Mouse (Mus musculus): Measurements from ENCODE around the gene Cbarp. TPM values are rescaled to one million over a fixed set of nuclear protein-coding genes. Genes with fewer than 3 reads are reported as not detected.

Gene Cbarp
- total and polyA plus RNA-seq, 3 experiments: 0.19 to 2.4 (median 2.3) TPM

DNA sequence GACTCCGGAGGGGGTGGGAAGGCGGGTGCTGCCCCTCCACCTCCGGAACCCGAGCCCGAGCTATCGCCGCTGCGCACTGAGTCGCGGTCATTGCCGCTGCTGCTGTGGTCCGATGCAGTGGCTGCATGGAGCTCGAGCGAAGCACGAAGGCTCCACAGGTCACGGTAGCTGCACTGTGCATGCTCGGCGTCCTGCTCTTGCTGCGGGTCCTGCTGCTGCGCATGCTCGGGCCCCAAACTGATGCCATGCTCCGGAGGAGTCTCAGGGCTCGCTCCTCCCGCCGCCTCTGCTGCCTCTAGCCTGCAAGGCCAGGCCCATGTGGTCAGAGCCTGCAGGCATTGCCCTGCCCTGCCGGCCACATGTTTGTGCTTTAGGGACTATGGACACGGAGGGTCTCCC is 8.7 kb downstream of the Cbarp start:
- H3K4me3 ChIP-seq (replicated peaks in 1 of 3; ENCODE audit: low read depth in 2 of 3, low read length in 2 of 3, poor library complexity in 1 of 3): no peak overlapping the region
- no peak overlapping the region for H3K4me2 ChIP-seq (ENCODE audit: insufficient read depth, low read depth, poor library complexity, severe bottlenecking)

DNA sequence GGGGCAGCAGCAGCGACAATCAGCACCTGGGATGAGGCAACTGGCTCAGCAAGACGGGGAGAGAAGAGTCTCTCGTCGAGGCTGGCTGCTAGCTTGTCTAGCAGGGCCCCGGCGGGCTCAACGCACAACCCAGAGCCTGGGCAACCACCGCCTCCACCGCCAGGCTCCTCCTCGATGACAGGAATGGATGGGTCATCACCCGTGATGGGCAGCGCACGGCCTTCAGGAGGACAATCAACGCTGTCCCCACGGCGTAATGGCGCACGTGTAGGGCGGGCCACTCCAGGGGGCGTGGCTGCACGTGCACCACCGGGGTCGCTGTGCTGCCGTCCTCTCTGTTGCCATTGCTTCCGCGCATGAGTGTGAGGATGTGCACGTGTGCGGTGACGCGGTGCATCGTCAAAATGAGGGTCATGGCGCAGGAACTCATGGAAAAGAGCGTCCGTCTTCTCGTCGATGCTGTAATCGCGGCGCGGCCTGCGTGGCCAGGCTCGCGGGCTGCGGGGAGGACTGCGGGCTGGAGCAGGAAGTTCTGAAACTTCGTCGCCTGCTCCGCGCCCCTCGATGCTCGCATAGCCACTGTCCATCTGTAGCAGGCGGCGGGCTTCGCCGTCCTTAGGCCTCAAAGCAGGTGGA is 9.2 kb downstream of the Cbarp start:
- Histone ChIP-seq H3K4me1 (ENCODE audit: control insufficient read depth in 1 of 2, insufficient read depth in 2 of 2) (peaks cover 6 to 9% of the 10 kb centered on the region in 2 experiments; a peak in 3 of 4 replicates), H3K27me3 (replicated peaks) (no peaks in the 10 kb centered on the region), H3K9me3 (replicated peaks; ENCODE audit: low read length) (no peaks in the 10 kb centered on the region), H3K4me2 (ENCODE audit: insufficient read depth, low read depth, poor library complexity, severe bottlenecking) (no peak overlapping the region), H3K9ac (ENCODE audit: insufficient read depth, low read depth) (no peak overlapping the region), H3K27ac (ENCODE audit: insufficient read depth, low read depth) (no peak overlapping the region), H3K79me2 (replicated peaks; ENCODE audit: control insufficient read depth, extremely low read depth, insufficient read depth, poor library complexity, severe bottlenecking) (no peaks in the 10 kb centered on the region), H3K36me3 (replicated peaks in 1 of 2; ENCODE audit: control insufficient read depth in 1 of 2, insufficient read depth in 1 of 2, low read length in 1 of 2) (peaks cover 63 to 77% of the 10 kb centered on the region in 2 experiments), H3K4me3 (replicated peaks in 1 of 3; ENCODE audit: low read depth in 2 of 3, low read length in 2 of 3, poor library complexity in 1 of 3) (peak overlapping the region in 1 of 3 experiments; percentile 0)
- DNase-seq (ENCODE audit: extremely low read depth): no peak
- dilution Hi-C loops (cut with MboI; ENCODE audit: extremely low pct_ligation_motif_present, extremely low pct_unique_long_range_greater_than_20kb, low sequenced_read_pairs) (no loop called here), in situ Hi-C loops (cut with MboI; ENCODE audit: low pct_ligation_motif_present, low pct_unique_long_range_greater_than_20kb, low sequenced_read_pairs) (no loop called here)
- no peak for TF ChIP-seq USF2 (conservative IDR thresholded peaks at IDR 0.05; ENCODE audit: low read depth, low read length)
- TF ChIP-seq ZMIZ1 (IDR thresholded peaks at IDR 0.05; ENCODE audit: low read depth, low read length): no peak
- no peak for TF ChIP-seq GABPA (IDR thresholded peaks at IDR 0.05; ENCODE audit: insufficient replicate concordance, low read depth, low read length)
- no peak for TF ChIP-seq RAD21 (IDR thresholded peaks at IDR 0.05; ENCODE audit: low read depth, low read length)
- TF ChIP-seq RCOR1 (conservative IDR thresholded peaks at IDR 0.05; ENCODE audit: low read depth, low read length): no peak
- TF ChIP-seq E2F4 (IDR thresholded peaks at IDR 0.05; ENCODE audit: insufficient replicate concordance, low read depth, low read length): no peak
- TF ChIP-seq USF1 (IDR thresholded peaks at IDR 0.05; ENCODE audit: low read depth, low read length): no peak
- TF ChIP-seq CTCF (conservative IDR thresholded peaks at IDR 0.05 in 1 of 2, IDR thresholded peaks at IDR 0.05 in 1 of 2; ENCODE audit: low read depth in 2 of 2, low read length in 2 of 2): no peak
- TF ChIP-seq BHLHE40 (IDR thresholded peaks at IDR 0.05; ENCODE audit: low read depth, low read length): no peak
- TF ChIP-seq MAX (IDR thresholded peaks at IDR 0.05; ENCODE audit: low read length): no peak
- no peak for TF ChIP-seq JUND (conservative IDR thresholded peaks at IDR 0.05; ENCODE audit: low read depth, low read length)
- TF ChIP-seq POLR2AphosphoS2 (IDR thresholded peaks at IDR 0.05; ENCODE audit: low read depth, low read length): no peak
- no peak for TF ChIP-seq SIN3A (IDR thresholded peaks at IDR 0.05; ENCODE audit: low read length)
- TF ChIP-seq IRF4 (IDR thresholded peaks at IDR 0.05; ENCODE audit: low read depth, low read length): no peak
- TF ChIP-seq PAX5 (IDR thresholded peaks at IDR 0.05; ENCODE audit: low read length): no peak
- TF ChIP-seq ZNF384 (IDR thresholded peaks at IDR 0.05; ENCODE audit: low read depth, low read length): no peak

More for the DNA sequence above, 8.7 kb downstream of the Cbarp start:
- in situ Hi-C loops (cut with MboI; ENCODE audit: low pct_ligation_motif_present, low pct_unique_long_range_greater_than_20kb, low sequenced_read_pairs) (no loop called here), dilution Hi-C loops (cut with MboI; ENCODE audit: extremely low pct_ligation_motif_present, extremely low pct_unique_long_range_greater_than_20kb, low sequenced_read_pairs) (no loop called here)
- Histone ChIP-seq H3K27ac (ENCODE audit: insufficient read depth, low read depth) (no peak overlapping the region), H3K36me3 (replicated peaks in 1 of 2; ENCODE audit: control insufficient read depth in 1 of 2, insufficient read depth in 1 of 2, low read length in 1 of 2) (peaks cover 59 to 72% of the 10 kb centered on the region in 2 experiments), H3K9ac (ENCODE audit: insufficient read depth, low read depth) (no peak overlapping the region), H3K27me3 (replicated peaks) (no peaks in the 10 kb centered on the region), H3K4me1 (ENCODE audit: control insufficient read depth in 1 of 2, insufficient read depth in 2 of 2) (peaks cover 6 to 9% of the 10 kb centered on the region in 2 experiments), H3K9me3 (replicated peaks; ENCODE audit: low read length) (no peaks in the 10 kb centered on the region), H3K79me2 (replicated peaks; ENCODE audit: control insufficient read depth, extremely low read depth, insufficient read depth, poor library complexity, severe bottlenecking) (no peaks in the 10 kb centered on the region)
- TF ChIP-seq E2F4 (IDR thresholded peaks at IDR 0.05; ENCODE audit: insufficient replicate concordance, low read depth, low read length) (no peak), SMC3 (IDR thresholded peaks at IDR 0.05; ENCODE audit: low read depth, low read length) (no peak), SIN3A (IDR thresholded peaks at IDR 0.05; ENCODE audit: low read length) (no peak), PAX5 (IDR thresholded peaks at IDR 0.05; ENCODE audit: low read length) (no peak), MAZ (IDR thresholded peaks at IDR 0.05; ENCODE audit: low read depth, low read length) (no peak), POLR2A (IDR thresholded peaks at IDR 0.05; ENCODE audit: low read depth, low read length) (no peak), ZKSCAN1 (IDR thresholded peaks at IDR 0.05; ENCODE audit: borderline replicate concordance, low read depth, low read length) (no peak), CHD2 (IDR thresholded peaks at IDR 0.05; ENCODE audit: low read length) (no peak), POLR2AphosphoS2 (IDR thresholded peaks at IDR 0.05; ENCODE audit: low read depth, low read length) (no peak), GABPA (IDR thresholded peaks at IDR 0.05; ENCODE audit: insufficient replicate concordance, low read depth, low read length) (no peak), TCF12 (IDR thresholded peaks at IDR 0.05; ENCODE audit: low read depth, low read length) (no peak), JUN (IDR thresholded peaks at IDR 0.05; ENCODE audit: insufficient read depth, low read depth, low read length) (no peak), NELFE (IDR thresholded peaks at IDR 0.05; ENCODE audit: low read depth, low read length) (no peak), CTCF (conservative IDR thresholded peaks at IDR 0.05 in 1 of 2, IDR thresholded peaks at IDR 0.05 in 1 of 2; ENCODE audit: low read depth in 2 of 2, low read length in 2 of 2) (no peak), USF2 (conservative IDR thresholded peaks at IDR 0.05; ENCODE audit: low read depth, low read length) (no peak), MYC (IDR thresholded peaks at IDR 0.05; ENCODE audit: low read depth, low read length) (no peak), MAFK (IDR thresholded peaks at IDR 0.05; ENCODE audit: insufficient replicate concordance, low read length) (no peak), UBTF (IDR thresholded peaks at IDR 0.05; ENCODE audit: low read depth, low read length) (no peak), JUND (conservative IDR thresholded peaks at IDR 0.05; ENCODE audit: low read depth, low read length) (no peak)
- no peak for DNase-seq (ENCODE audit: extremely low read depth)
